Mouse (Mus musculus): ENCODE measurements at regions not wholly inside any gene's neighbourhood (a gene's known extent, or its start where the extent isn't known, plus 50 kb on each side); places are given as distances from the start of the nearest gene placed in this dataset.

DNA sequence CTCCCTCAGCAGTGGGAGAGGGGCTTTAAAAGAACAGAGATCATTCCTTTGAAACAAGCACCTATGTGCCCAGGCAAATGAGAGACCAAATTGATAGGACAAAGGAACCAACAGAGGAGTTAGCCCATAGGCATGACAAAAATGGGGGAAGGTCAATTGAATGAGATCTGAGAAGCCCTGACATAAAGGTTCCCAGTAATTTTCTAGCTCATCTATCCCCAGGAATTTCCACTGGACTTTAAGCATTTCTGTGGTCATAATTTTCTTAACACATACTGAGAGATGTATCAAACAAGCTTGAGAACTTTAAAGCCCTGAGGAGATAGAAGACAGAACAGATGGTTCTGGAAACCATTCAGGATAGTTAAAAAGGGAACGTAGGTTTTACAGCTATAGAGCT lies 241.8 kb downstream of the Ddx10 start:
- TF ChIP-seq POLR2A (IDR thresholded peaks at IDR 0.05; ENCODE audit: extremely low read depth, insufficient read depth, low read length) (no peak), CTCF (IDR thresholded peaks at IDR 0.05; ENCODE audit: low read depth, low read length) (no peak)

Measured in liver, adult 2 months (tissue).